Mouse (Mus musculus) MN1 (cell line): ENCODE measurements around the gene Galc.
A peak's percentile ranks its signal among the peaks of the same experiment; 100 is the strongest.
"Not testable (repeated sequence)": the region's sequence is repeated elsewhere in the genome, so short reads cannot be mapped to it uniquely, and the experiment has no call there.

ENCODE experiments used
- DNase-seq: peaks from one replicate; pipeline ENCODE4 v3.0.0-alpha.2; 2016; ENCODE audit warnings: low spot score

Gene Galc

GRCm38 (mm10) chr12:98255373-98255995 lies 3.8 kb downstream of the Galc start:
- DNase-seq: no peak

- no peak for DNase-seq
Observed at GRCm38 (mm10) chr12:98252417-98252816, 6.8 kb downstream of the Galc start.

GRCm38 (mm10) chr12:98250327-98250726 lies 8.9 kb downstream of the Galc start:
- DNase-seq: no peak

- peak; percentile 14 for DNase-seq
Observed at GRCm38 (mm10) chr12:98249671-98250070, 9.6 kb downstream of the Galc start.

- no peak for DNase-seq
Observed at GRCm38 (mm10) chr12:98246835-98247234, 12.4 kb downstream of the Galc start.

- no peak for DNase-seq
Observed at GRCm38 (mm10) chr12:98244865-98245264, 14.4 kb downstream of the Galc start.

GRCm38 (mm10) chr12:98244161-98244560 lies 15.1 kb downstream of the Galc start:
- no peak for DNase-seq

GRCm38 (mm10) chr12:98238478-98238877 lies 20.8 kb downstream of the Galc start:
- not testable (repeated sequence) for DNase-seq

GRCm38 (mm10) chr12:98227037-98227436 lies 32.2 kb downstream of the Galc start:
- no peak for DNase-seq

GRCm38 (mm10) chr12:98223286-98223685 lies 36.0 kb downstream of the Galc start:
- no peak for DNase-seq

- DNase-seq: no peak
Observed at GRCm38 (mm10) chr12:98216432-98216831, 42.8 kb downstream of the Galc start.

GRCm38 (mm10) chr12:98215512-98215911 lies 43.7 kb downstream of the Galc start:
- DNase-seq: no peak

- no peak for DNase-seq
Observed at GRCm38 (mm10) chr12:98214191-98214590, 45.1 kb downstream of the Galc start.

- no peak for DNase-seq
Observed at GRCm38 (mm10) chr12:98213791-98214190, 45.5 kb downstream of the Galc start.

- DNase-seq: no peak
Observed at GRCm38 (mm10) chr12:98213332-98213731, 45.9 kb downstream of the Galc start.

GRCm38 (mm10) chr12:98212457-98213175 lies 46.6 kb downstream of the Galc start:
- DNase-seq: peak; percentile 55

GRCm38 (mm10) chr12:98210495-98210894 lies 48.8 kb downstream of the Galc start:
- DNase-seq: no peak

- DNase-seq: no peak
Observed at GRCm38 (mm10) chr12:98208104-98208503, 51.2 kb downstream of the Galc start.

GRCm38 (mm10) chr12:98205450-98206051 lies 53.7 kb downstream of the Galc start:
- no peak for DNase-seq

GRCm38 (mm10) chr12:98197401-98197800 lies 61.9 kb downstream of the Galc start:
- no peak for DNase-seq

GRCm38 (mm10) chr12:98190201-98190600 lies 69.1 kb downstream of the Galc start:
- DNase-seq: no peak

- DNase-seq: no peak
Observed at GRCm38 (mm10) chr12:98189096-98189495, 70.2 kb downstream of the Galc start.

GRCm38 (mm10) chr12:98187186-98187899 lies 71.9 kb downstream of the Galc start:
- DNase-seq: no peak
